Mouse (Mus musculus): Measurements from ENCODE around the gene Cab39.

DNA sequence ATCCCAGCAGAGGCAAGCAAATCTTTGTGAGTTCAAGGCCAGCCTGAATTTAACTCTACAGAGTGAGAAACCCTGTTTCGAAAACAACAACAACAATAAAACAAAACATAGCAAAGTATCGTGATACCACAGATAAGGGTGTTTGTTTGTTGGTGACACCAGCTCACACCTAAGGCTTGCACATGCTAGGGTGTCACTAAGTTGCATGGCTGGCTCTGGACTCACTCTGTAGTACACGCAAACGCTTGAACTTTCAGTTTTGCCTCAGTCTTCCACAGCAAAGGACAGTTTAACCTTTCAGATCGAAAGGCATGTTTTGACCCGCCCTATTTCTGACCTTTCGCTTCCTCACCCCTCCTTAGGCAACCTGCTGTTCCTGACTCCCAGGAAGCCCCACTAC is 94.0 kb downstream of the Cab39 start:
- TF ChIP-seq CTCF (IDR thresholded peaks at IDR 0.05; ENCODE audit: low read depth, low read length) = no peak
- TF ChIP-seq GATA1 (IDR thresholded peaks at IDR 0.05; ENCODE audit: borderline replicate concordance, low read length) = no peak
- TF ChIP-seq GATA2 (IDR thresholded peaks at IDR 0.05; ENCODE audit: borderline replicate concordance, low read depth, low read length) = no peak
- no peak for TF ChIP-seq TAL1 (conservative IDR thresholded peaks at IDR 0.05; ENCODE audit: low read depth, low read length)

Data from G1E (cell line).